In genomic region chr8:127546161-127546560, GRCm38 (mm10) we compare ENCODE assay signal across 15 mouse cellular contexts.
DNase-seq lines count a peak whose midpoint lies in the region.
"Had no signal": no experiment of that assay in that cellular context is flagged by ENCODE, and none has a peak within 500 bp of the region (broad histone marks: within the 10 kb centered on the region; RNA-seq: fewer than 3 reads in every experiment).

No protein-coding gene starts in this region.

- intact Hi-C loops in heart, postnatal 25 days (cut with DNase I) = no loop called here

- DNase-seq in gastrocnemius, postnatal 25 days = peak; percentile 22
- no peak for DNase-seq in gastrocnemius, postnatal 4 days (ENCODE audit: low spot score in 2 of 2)
- DNase-seq in heart, adult 8-10 months (ENCODE audit: low spot score) = peak; percentile 19
- no peak for DNase-seq in heart, postnatal 25 days (ENCODE audit: low spot score)
- peak; percentile 21 for DNase-seq in lung, postnatal 36 days
- DNase-seq in lung, postnatal 4 days = no peak
- DNase-seq in layer of hippocampus, postnatal 10 days (ENCODE audit: low spot score in 2 of 2) = no peak
- DNase-seq: adrenal gland, postnatal 10 days; cerebellum, adult 11 months; cerebellum, adult 8-10 months; cerebellum, postnatal 14 days; embryo, embryonic 11 days; gastrocnemius, postnatal 36 days; heart, postnatal 14 days; kidney, adult 8-10 months had no signal

Comparison
In these comparisons a context has a peak if more than half of its experiments do, and no peak if none do; other contexts are left out.
1. DNase-seq: peak in gastrocnemius, postnatal 25 days (single experiment), heart, adult 8-10 months (single experiment) and lung, postnatal 36 days (single experiment); none in gastrocnemius, postnatal 4 days (0 of 2), heart, postnatal 25 days (single experiment), lung, postnatal 4 days (0 of 2) and layer of hippocampus, postnatal 10 days (0 of 2).